Mouse (Mus musculus): ENCODE results near the gene Mtg2.

Gene Mtg2

DNA sequence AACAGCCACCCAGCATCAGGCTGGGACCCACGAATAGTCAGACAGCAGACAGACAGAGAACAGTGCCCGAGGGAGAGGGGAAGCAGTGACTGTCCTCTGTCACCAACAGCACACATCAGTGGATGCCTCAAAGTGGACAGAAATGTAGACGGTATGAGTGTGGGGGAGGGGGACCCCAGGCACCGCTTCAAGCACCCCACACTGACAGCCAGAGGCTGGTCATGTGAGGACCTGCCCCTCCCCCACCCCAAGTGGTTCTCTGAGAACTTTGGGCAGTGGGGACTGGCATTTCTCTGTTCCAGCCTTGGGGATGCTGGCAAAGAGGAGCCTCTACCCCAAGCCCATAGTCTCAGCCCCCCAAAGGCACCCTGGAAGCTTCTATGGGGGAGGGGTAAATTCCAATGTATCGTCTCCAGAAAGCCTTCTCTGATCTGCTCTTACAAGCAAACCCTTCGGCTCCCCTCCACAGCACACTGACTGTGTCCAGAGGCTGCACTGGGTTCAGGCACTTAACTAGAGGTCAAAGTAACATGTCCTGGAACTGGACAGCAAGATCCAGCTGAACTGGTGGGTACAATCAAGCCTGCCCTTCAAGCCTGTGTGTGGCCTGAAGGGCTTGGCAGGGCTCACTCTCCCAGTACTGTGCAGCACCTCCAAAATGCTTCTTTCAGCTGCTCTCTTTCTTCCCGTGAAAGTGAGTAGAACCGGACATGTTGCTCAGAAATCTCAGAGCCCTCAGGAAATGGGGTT, 35.2 kb downstream of the Mtg2 start:
- no peak for DNase-seq

GRCm38 (mm10) chr2:180107081-180107480, 36.7 kb downstream of the Mtg2 start:
- DNase-seq: no peak

DNA sequence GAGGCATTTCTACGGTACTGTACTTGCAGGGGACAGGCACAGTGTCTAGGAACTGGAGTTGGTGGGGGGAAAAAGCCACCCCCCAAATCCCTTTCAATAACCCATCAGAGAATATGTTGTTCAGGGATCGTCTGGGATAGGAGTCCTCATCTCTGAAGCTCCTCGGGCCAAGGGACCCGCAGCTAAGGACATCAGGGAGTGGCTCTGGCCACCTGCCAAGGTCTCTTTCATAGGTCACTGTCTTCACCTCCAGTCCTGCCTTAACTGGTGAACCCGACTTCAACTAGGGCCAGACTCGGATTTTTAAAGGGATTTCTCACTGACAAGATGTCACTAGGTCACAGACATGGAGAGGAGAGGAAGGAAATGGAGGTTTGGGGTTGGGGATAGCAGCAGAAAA, 37.9 kb downstream of the Mtg2 start:
- no peak for DNase-seq

- DNase-seq: no peak
These were observed 43.8 kb downstream of the Mtg2 start for GRCm38 (mm10) chr2:180113909-180114890.

DNA sequence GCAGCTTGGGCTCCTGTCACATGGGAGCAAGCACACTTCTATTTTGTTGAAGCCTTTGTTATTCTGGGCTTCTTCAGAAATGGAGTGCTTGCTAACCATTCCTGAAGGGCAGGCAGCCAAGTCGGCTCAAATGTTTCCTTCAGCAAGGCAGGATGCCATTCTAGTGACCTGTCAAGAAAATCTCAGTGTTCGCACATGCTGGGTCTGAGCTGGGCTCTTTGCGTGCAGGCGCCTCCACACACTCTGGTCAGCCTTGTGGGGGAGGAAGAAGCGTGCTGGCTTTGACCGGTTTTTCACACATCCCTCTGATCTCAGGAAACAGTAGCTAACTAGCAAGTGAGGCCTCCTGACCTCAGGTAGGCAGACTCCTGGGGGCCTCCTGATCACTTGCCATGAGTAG, 44.9 kb downstream of the Mtg2 start:
- peak; percentile 57 for DNase-seq

DNA sequence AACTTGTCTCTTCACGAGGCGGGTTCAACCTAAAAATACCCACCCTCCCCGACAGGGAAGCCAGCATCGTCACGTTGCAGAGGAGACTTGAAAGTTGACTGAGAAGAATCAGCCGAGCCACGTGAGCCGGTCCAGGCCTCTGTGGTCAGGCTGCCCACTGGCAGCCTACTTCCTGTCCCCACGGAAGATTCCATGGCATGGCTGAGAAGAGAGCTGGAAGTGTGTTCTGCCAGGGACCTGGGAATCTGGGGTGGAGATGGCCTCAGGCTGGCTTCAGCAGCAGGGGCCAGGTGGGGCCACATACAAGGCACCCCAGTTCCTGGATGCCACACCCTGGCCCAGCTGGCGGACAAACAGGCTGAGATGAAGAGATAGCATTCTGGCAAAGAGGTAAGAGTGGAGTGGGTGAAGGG, 45.7 kb downstream of the Mtg2 start:
- no peak for DNase-seq

GRCm38 (mm10) chr2:180116741-180117484, 46.5 kb downstream of the Mtg2 start:
- DNase-seq: no peak

GRCm38 (mm10) chr2:180117485-180118194, 47.3 kb downstream of the Mtg2 start:
- DNase-seq: no peak

- peak; percentile 100 for DNase-seq
These were observed 48.5 kb downstream of the Mtg2 start, which contains the start of gene Osbpl2 for GRCm38 (mm10) chr2:180118661-180119438. Osbpl2 (plus strand) TSS chr2:180119306.

DNA sequence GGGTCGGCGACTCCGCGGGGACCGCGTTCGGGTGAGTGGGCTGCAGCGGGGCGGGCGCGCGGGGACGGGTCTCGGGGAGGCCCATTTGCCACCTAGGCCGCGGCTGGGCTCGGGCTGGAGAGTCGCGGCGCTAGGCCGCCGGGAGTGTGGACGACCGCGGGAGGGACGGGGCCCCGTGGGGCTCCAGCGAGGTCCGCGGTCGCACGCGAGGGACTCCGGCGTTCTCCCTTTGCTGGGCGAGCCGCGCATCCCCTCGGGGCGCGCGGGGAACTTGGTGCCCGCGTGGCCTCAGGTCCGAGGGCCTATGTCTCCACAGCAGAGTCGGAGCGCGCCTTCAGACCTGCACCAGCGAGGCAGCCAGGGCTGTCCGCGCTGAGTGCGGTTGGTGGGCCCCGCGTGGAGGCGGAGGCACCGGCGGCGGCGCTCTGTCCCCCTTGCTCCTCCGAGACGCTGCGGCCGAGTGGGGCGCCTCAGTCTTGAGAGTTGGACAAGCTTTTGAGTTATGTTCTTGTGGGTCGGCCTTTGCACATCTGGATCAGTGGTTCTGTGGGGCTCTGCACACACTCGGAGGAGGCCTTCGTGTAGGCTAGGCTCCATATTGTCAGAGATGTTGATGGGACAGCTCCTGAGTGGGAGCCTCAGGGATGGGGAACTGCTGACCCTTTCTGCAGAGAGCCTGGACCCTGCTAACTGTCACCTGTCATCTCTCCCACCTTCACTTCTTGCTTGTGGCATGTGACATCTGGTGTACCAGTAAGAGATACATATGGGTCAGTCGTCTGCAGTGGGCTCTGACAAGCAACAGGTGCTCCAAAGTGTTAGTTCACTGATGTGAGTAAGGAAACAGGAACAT, 49.3 kb downstream of the Mtg2 start:
- DNase-seq: no peak

- no peak for DNase-seq
These were observed 49.9 kb downstream of the Mtg2 start for GRCm38 (mm10) chr2:180120292-180120761.

DNA sequence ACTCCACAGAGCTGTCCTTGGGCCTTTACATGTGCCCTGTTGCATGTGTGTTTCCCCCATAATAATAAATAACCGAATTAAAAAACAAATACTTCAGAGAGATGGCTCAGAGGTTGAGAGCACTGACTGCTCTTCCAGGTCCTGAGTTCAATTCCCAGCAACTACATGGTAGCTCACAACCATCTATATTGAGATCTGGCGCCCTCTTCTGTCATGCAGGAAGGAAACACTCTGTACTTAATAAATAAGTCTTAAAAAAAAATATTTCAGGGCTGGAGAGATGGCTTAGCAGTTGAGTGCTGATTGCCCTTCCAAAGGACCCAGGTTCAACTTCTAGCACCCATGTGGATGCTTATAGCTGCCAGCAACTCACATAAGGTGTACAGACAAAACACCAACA, 53.8 kb downstream of the Mtg2 start:
- DNase-seq: no peak

- no peak for DNase-seq
These were observed 55.8 kb downstream of the Mtg2 start for GRCm38 (mm10) chr2:180126195-180126594.

DNA sequence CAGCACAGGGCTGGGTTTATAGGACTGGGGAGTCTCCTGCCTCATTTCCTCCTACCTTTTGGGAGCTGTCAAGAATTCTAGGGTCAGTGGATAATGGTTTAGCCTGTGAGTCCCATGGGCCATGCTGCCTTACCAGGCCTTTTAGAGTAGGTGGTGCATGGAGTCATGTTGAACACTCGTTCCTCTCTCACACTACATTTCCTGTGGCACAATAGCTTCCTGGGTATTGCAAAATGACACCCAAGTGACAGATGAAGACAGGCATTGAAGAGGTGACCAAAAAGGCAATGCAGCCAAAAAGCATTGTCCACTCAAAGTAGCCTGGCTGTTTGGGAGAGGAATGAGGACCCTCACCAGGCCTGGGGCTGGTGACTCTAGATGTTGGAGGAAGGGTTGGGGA, 57.3 kb downstream of the Mtg2 start:
- no peak for DNase-seq

GRCm38 (mm10) chr2:180133231-180133630, 62.8 kb downstream of the Mtg2 start:
- DNase-seq: no peak

GRCm38 (mm10) chr2:180133911-180134310, 63.5 kb downstream of the Mtg2 start:
- no peak for DNase-seq

DNA sequence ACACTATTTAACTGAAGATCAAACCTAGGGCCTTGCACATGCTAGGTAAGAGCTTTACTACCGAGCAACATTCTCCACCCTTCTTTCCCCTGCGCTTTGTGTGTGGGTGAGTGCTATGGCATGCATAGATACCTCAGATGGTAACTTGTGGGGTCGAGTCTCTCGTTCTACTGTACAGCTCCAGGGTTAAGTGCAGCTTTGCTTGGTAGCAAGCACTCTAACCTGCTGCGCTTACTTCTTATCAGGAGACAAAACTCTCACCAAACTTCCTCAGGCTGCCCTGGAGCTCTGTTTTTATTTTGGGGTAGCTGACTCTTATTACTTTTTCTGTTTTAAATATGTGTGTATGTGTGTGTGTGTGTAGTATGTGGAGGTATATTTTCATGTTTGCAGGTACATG, 65.0 kb downstream of the Mtg2 start:
- DNase-seq: no peak
